Mouse (Mus musculus) left cerebral cortex, adult 18-20 months (tissue): ENCODE results near the gene Als2. TPM values are rescaled to one million over a fixed set of nuclear protein-coding genes. Genes with fewer than 3 reads are reported as not detected.

Experiments
- DNase-seq, 2 experiments: peaks; one replicate each; pipeline ENCODE4 v3.0.0; 2021 to 2022; ENCODE audit warnings: low spot score in 2 of 2, mixed read lengths in 1 of 2
- total RNA-seq, 2 experiments: library from RNA; stranded (reverse); gene quantifications; 2 replicates each; pipeline ENCODE4 v1.2.3; 2021

The Als2 gene
- total RNA-seq, 2 experiments from 2014 or later = 35.5 to 36.1 TPM

DNA sequence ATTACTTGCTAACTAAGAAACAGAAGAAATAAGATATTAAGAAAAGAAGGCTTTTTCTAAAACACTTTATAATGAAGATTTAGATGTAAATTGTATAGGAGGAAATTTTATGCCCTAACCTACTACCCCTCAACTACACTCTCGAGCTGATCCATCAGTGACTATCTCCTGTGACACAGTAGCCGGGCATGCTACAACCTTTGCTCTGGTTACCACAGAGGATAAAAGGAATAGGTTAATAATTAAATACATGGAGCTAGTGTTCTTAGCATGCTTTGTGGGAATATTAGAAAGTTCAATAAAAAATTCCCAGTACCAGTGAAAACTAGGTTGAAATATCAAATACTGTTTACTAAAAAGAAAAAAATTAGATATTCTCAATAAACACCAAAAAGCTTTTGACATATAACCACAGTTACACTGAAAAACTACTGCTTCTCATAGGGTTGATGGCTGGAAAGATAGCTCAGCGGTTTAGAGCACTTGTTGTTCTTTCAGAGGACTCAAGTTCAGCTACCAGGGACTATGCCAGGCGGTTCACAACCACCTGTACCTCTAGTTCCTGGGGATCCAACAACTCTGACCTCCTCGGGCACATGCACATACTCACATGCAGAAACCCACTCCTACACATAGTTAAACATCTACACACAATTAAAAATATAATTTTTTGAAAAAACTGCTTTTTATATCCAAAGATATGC is 24.8 kb downstream of the Als2 start:
- no peak for DNase-seq

DNA sequence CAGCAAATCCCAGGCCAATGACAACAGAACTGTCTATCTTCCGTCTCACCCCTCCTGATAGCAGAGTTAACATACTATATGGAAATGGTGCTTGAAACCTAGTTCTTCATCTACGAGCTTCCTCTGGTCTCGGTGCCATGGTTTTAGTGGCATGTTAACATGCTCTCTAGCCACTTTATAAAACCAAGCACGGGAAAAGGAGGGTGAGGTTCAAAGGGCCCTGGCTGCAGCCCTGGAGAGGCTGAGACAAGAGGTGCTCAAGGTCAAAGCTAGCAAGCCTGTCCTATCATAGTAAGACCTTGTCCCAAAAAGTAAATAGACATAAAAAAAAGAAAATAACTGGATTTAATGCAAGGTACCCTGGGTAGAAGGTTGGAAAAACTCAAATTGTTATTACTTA is 25.4 kb downstream of the Als2 start:
- DNase-seq = no peak

DNA sequence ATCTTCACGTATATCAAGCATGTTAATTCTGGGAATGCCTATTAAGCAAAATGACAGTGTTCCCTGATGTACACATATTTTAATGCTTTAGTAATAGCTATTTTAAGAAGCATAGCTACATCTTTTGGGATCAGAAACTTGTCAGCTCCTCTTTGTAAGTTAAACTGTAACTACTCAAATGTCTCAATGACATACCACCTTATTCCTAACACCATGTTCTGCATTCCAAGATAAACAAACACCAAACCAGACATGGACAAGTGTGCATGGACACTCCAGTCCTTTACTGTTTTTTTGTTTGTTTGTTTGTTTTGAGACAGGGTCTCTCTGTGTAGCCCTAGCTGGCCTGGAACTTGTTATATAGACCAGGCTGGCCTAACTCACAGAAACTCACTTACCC is 28.7 kb downstream of the Als2 start:
- DNase-seq = no peak

- no peak for DNase-seq
Measured at GRCm38 (mm10) chr1:59204489-59204888, 32.5 kb downstream of the Als2 start.

DNA sequence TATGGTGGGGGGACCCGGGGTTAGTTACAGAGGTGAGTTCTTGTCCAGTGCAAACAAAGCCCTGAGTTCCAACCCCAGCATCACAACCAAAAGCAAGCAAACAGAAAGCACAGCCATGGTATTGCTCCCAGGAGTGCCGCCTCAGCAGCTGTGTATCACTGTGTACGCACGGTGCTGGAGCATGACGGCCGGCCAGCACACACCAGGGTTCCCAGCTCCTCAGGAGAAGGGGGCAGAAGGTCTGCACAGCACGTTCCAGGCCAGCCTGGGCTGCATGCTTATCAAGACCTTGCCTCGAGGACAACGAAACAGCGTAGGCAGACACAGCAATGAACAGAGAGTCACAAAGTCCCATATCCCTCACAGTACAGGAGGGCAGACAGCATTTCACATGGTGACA is 34.7 kb downstream of the Als2 start:
- no peak for DNase-seq

DNA sequence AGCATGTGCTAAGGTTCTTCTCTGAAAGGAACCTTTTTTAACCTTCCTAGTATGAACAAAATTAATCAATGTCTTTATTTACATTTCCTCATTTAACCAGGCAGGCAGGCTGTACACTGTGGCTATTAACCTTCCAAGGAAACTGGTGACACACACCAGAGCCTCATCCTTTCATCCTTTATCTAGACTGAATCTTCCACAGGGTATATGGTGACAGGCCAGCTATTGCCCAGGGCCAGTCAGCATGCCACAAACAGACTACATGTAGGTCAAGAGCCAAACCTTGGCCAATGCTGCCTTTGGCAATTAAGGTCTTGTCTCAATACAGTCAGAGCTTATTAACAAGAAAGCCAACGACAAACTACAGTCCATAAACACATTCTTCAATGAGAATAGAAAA is 35.5 kb downstream of the Als2 start:
- DNase-seq = no peak

GRCm38 (mm10) chr1:59200960-59201359 is 36.1 kb downstream of the Als2 start:
- no peak for DNase-seq

- no peak for DNase-seq
Measured at GRCm38 (mm10) chr1:59194979-59195378, 42.1 kb downstream of the Als2 start.

GRCm38 (mm10) chr1:59187786-59188185 is 49.2 kb downstream of the Als2 start:
- DNase-seq = no peak

DNA sequence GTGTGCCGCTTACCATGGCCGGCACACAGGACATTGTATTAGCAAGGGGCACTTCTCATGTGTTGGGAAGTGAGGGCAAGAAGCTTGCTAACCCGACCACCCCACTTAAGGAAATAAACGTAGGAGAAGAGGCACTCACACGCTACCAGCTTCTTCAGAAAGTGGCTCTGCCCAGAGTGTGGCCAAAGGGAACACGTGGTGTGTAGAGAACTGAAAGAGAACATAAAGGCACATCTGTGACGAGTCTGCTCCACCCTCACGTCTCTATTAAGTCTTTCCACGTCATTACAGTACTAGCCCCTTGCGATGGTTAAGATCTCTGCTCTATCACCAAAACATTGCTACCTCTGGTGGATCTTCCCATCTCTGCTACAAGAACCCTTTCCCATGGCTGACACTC is 50.7 kb downstream of the Als2 start:
- no peak for DNase-seq

DNA sequence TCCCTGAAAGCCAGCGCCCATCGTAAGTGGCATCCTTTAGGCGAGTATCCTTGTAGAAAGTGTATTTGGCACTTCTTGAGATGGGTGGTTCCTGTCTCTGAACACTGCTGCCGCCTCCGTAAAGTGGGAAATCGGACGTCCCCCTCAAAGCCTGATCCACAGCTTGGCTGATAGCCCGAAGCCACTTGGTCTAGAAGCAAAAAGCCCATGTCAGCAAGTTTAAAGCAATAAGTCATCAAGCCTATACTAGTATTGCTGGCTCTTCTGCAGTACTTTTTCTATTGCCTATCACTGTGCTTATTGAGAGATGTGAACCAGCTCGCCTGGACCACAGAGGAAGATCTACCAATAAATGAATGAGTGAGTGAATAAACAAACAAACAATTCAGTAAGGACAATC is 51.6 kb downstream of the Als2 start:
- DNase-seq = no peak

- no peak for DNase-seq
Measured at GRCm38 (mm10) chr1:59183045-59183444, 54.0 kb downstream of the Als2 start.

GRCm38 (mm10) chr1:59182373-59182772 is 54.7 kb downstream of the Als2 start:
- no peak for DNase-seq

DNA sequence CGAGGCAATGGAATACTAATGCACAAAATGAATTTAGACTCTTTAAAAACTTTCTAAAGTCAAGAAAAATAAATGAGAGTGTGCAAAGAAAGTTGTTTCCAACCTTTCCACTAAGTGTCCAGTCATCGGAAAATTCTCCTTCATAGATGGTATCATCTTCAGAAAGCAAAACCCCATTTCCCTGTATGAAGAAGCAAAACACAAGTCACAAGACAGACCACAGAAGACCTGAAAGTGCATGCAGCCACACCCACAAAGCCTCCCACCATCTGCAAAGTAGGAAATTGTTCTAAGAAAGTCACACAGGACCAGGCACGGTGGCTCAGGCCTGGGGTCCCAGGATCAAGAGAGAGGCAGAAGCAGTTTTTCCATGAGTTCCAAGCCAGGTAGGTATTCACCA is 57.0 kb downstream of the Als2 start:
- DNase-seq = no peak

GRCm38 (mm10) chr1:59178401-59178800 is 58.6 kb downstream of the Als2 start:
- DNase-seq = no peak

- DNase-seq = no peak
Measured at GRCm38 (mm10) chr1:59174514-59175373, 62.3 kb downstream of the Als2 start.

DNA sequence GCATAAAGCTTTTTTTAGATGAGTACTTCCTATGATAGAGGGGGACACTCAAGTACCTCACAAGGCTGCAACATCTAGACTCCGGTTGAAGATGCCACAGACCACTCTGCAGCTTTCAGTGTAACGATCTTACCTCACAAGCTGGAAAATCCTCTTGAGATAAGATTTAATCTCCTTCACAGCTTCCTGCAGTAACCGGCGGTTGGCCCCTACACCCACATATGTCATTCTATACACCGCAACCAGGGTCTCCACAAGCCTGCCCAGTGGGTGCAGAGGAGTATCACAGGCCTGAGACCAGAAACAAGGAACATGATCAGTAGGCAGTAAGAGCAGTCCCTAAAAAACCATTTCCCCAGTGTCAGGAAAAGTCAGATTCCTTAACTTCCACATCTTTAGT is 64.0 kb downstream of the Als2 start:
- no peak for DNase-seq

- no peak for DNase-seq
Measured at GRCm38 (mm10) chr1:59171875-59172274, 65.2 kb downstream of the Als2 start.

GRCm38 (mm10) chr1:59170290-59170689 is 66.7 kb downstream of the Als2 start:
- no peak for DNase-seq

DNA sequence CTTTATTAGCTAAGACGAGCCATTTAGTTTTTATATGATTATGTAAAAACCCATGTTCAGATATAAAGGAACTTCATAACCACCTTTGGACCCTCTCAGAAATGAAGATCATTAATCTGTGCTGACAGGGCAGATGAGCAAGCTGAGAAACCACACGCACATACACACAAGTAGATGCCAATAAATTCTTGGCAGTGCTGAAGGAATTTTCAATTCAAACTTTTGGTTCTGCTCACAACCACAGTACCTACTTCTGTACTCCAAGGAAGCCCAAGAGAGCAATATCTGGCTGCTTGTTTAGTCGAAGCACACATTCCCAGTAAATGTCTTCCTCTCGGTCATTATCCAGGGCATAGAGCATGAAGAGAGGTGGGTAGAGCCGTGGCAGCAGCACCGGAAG is 67.4 kb downstream of the Als2 start:
- no peak for DNase-seq

DNA sequence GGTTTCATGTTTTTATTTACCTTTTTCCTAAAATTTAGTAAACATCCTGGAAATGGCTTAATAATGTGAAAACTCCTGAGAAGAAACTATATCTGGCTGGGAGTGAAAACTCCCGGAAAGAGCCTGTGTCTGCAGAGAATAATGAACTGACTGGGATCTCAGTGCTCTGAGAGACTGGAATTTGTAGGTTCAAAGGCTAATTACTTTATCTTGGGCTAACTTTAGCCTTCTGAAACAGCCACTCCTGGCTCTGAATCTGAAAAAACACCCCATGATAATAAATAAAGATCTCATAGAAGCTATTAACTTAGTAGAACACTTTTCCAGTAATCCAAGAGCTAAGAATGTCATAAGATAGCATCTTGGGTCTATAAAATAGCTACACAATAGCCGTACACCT is 68.5 kb downstream of the Als2 start:
- no peak for DNase-seq

DNA sequence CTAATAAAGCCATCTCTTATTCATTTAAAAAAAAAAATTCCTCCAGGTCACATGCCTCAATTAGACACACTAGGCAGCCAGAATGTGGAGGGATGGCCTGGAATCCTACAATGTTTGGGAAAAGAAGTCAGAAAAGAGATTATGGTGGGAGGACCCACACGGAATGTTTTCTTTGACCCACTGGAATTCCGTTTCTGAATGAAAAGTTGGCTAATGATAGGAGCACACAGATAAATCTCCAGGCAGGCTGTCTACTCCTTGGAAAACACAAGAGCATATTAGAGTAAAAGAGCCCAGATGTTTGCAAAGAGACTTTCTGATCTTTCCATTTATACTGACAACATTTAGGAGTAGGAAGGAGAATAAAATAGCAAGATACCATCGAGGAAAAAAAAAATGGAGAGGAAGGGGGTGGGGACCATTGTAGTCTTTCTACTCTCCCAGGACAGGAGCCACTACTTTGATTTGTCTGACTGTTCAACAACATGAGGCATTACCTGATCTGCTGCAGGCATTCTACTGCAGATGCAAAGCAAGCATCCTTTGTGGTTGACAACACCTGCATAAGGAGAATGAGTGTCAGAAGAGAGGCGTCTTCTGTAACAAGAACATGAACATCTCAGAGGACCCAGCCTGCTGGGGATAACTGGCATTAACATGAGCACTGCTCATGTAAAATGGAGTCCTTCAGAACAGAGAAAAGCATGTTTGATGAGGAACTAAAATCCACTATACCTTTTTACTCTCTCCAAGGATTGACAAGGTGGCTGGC is 69.2 kb downstream of the Als2 start:
- DNase-seq = no peak
